Mouse (Mus musculus) lung, postnatal 36 days (tissue): ENCODE measurements around the gene Ssna1.

Source experiments
- DNase-seq: peaks from one replicate; pipeline ENCODE4 v3.0.0; 2022; ENCODE audit warnings: mixed read lengths

Gene Ssna1

GRCm38 (mm10) chr2:25271827-25272511 is at the start of gene Ssna1, which contains the start of gene Anapc2:
Gene Ssna1, minus strand, starts transcription at chr2:25272438.
Gene Anapc2, plus strand, starts transcription at chr2:25272478.
- DNase-seq, result peak; percentile 99

GRCm38 (mm10) chr2:25320084-25320483 is 47.8 kb upstream of the Ssna1 start:
- no peak for DNase-seq

GRCm38 (mm10) chr2:25318971-25319773 is 46.9 kb upstream of the Ssna1 start, which contains the start of gene Grin1:
Gene Grin1, minus strand, starts transcription at chr2:25319187.
- DNase-seq, result peak; percentile 55

GRCm38 (mm10) chr2:25318119-25318966 is 46.1 kb upstream of the Ssna1 start:
- no peak for DNase-seq

GRCm38 (mm10) chr2:25311491-25311891 is 39.3 kb upstream of the Ssna1 start:
- DNase-seq, result no peak

- no peak for DNase-seq
These were observed 38.7 kb upstream of the Ssna1 start for GRCm38 (mm10) chr2:25310969-25311368.

GRCm38 (mm10) chr2:25310180-25310579 is 37.9 kb upstream of the Ssna1 start:
- no peak for DNase-seq

- DNase-seq, result no peak
These were observed 33.5 kb upstream of the Ssna1 start for GRCm38 (mm10) chr2:25305587-25306359.

- DNase-seq, result peak; percentile 45
These were observed 32.7 kb upstream of the Ssna1 start for GRCm38 (mm10) chr2:25304657-25305541.

GRCm38 (mm10) chr2:25303931-25304656 is 31.9 kb upstream of the Ssna1 start:
- DNase-seq, result no peak

- no peak for DNase-seq
These were observed 31.2 kb upstream of the Ssna1 start for GRCm38 (mm10) chr2:25303452-25303851.

GRCm38 (mm10) chr2:25298046-25298445 is 25.8 kb upstream of the Ssna1 start:
- no peak for DNase-seq

GRCm38 (mm10) chr2:25297093-25297492 is 24.9 kb upstream of the Ssna1 start:
- DNase-seq, result no peak

GRCm38 (mm10) chr2:25293706-25294105 is 21.5 kb upstream of the Ssna1 start:
- DNase-seq, result no peak

- DNase-seq, result peak; percentile 87
These were observed 20.6 kb upstream of the Ssna1 start for GRCm38 (mm10) chr2:25292856-25293255.

- DNase-seq, result peak; percentile 46
These were observed 19.9 kb upstream of the Ssna1 start for GRCm38 (mm10) chr2:25292054-25292544.

- DNase-seq, result no peak
These were observed 19.2 kb upstream of the Ssna1 start for GRCm38 (mm10) chr2:25291184-25292053.

- peak; percentile 30 for DNase-seq
These were observed 18.5 kb upstream of the Ssna1 start for GRCm38 (mm10) chr2:25290816-25291130.

- no peak for DNase-seq
These were observed 18.0 kb upstream of the Ssna1 start for GRCm38 (mm10) chr2:25290101-25290815.
